Mouse (Mus musculus) left cerebral cortex, postnatal 10 days (tissue): ENCODE measurements at regions not wholly inside any gene's neighbourhood (a gene's known extent, or its start where the extent isn't known, plus 50 kb on each side); places are given as distances from the start of the nearest gene placed in this dataset.

ENCODE experiments used
- DNase-seq, 2 experiments: peaks; one replicate each; pipeline ENCODE4 v3.0.0; 2021 to 2022; ENCODE audit warnings: low spot score in 2 of 2, mixed read lengths in 1 of 2; ENCODE audit errors: extremely low spot score in 1 of 2
- intact Hi-C: fragments of 180-260 bp; cut with DNase I; formaldehyde crosslinking; loops from one replicate; pipeline ENCODE4 v1.15.1; 2025

GRCm38 (mm10) chr19:30419556-30420280, 129.7 kb downstream of the Dkk1 start:
- peak in 1 of 2 experiments; percentile 18 for DNase-seq
- intact Hi-C loops = no loop called here

GRCm38 (mm10) chr19:30425627-30426026, 123.8 kb downstream of the Dkk1 start:
- intact Hi-C loops = loop anchor here (5.0 kb wide), 1 partner anchor 127 kb away; no protein-coding TSS in a partner anchor

GRCm38 (mm10) chr19:30427484-30427883, 122.0 kb downstream of the Dkk1 start:
- peak in 1 of 2 experiments; percentile 33 for DNase-seq

More at GRCm38 (mm10) chr19:30425627-30426026, 123.8 kb downstream of the Dkk1 start:
- no peak for DNase-seq

GRCm38 (mm10) chr19:30433141-30433540, 116.3 kb downstream of the Dkk1 start:
- intact Hi-C loops = no loop called here
- no peak for DNase-seq

More at GRCm38 (mm10) chr19:30427484-30427883, 122.0 kb downstream of the Dkk1 start:
- intact Hi-C loops = loop anchor here (5.0 kb wide), 1 partner anchor 125 kb away; no protein-coding TSS in a partner anchor

GRCm38 (mm10) chr19:30435054-30435738, 114.3 kb downstream of the Dkk1 start:
- intact Hi-C loops = no loop called here
- no peak for DNase-seq

- intact Hi-C loops = no loop called here
- peak in 1 of 2 experiments; percentile 9 for DNase-seq
These were observed 98.5 kb downstream of the Dkk1 start for GRCm38 (mm10) chr19:30450869-30451542.

GRCm38 (mm10) chr19:30451543-30451920, 97.9 kb downstream of the Dkk1 start:
- no peak for DNase-seq
- intact Hi-C loops = no loop called here

GRCm38 (mm10) chr19:30452671-30453070, 96.8 kb downstream of the Dkk1 start:
- DNase-seq = no peak
- intact Hi-C loops = no loop called here

GRCm38 (mm10) chr19:30483436-30483835, 66.0 kb downstream of the Dkk1 start:
- no peak for DNase-seq
- intact Hi-C loops = no loop called here

- intact Hi-C loops = no loop called here
- DNase-seq = no peak
These were observed 59.7 kb downstream of the Dkk1 start for GRCm38 (mm10) chr19:30489786-30490185.

- no peak for DNase-seq
These were observed 58.5 kb downstream of the Dkk1 start for GRCm38 (mm10) chr19:30490916-30491315.

More at GRCm38 (mm10) chr19:30490916-30491315, 58.5 kb downstream of the Dkk1 start:
- intact Hi-C loops = no loop called here
